Mouse (Mus musculus) ZHBTc4 (cell line): ENCODE measurements around the gene Olfr1192-ps1.
"Not testable (repeated sequence)": the region's sequence is repeated elsewhere in the genome, so short reads cannot be mapped to it uniquely, and the experiment has no call there.

Source experiments
- DNase-seq: peaks from one replicate; pipeline ENCODE4 v3.0.0-alpha.2; 2011; ENCODE audit warnings: low read depth, low spot score

The Olfr1192-ps1 gene

GRCm38 (mm10) chr2:88648209-88648608, at the start of gene Olfr1192-ps1:
Olfr1192-ps1 (plus strand) TSS chr2:88648509.
- DNase-seq, result no peak

- DNase-seq, result not testable (repeated sequence)
Observed at GRCm38 (mm10) chr2:88640242-88640641, 8.1 kb upstream of the Olfr1192-ps1 start, which contains the start of gene Olfr1191-ps1. Olfr1191-ps1 (plus strand) TSS chr2:88640542.

GRCm38 (mm10) chr2:88675328-88675727, 27.0 kb downstream of the Olfr1192-ps1 start, which contains the start of gene Olfr1193:
Olfr1193 (plus strand) TSS chr2:88675628.
- DNase-seq, result not testable (repeated sequence)

- DNase-seq, result no peak
Observed at GRCm38 (mm10) chr2:88689087-88689486, 40.8 kb downstream of the Olfr1192-ps1 start, which contains the start of gene Olfr1195. Olfr1195 (minus strand) TSS chr2:88689187.

- no peak for DNase-seq
Observed at GRCm38 (mm10) chr2:88704497-88704896, 56.2 kb downstream of the Olfr1192-ps1 start, which contains the start of gene Olfr1196. Olfr1196 (minus strand) TSS chr2:88704597.
